Comparison of ENCODE assay signal across 10 mouse cellular contexts in genomic region chr14:118987523-118988496, GRCm38 (mm10). TPM values are rescaled to one million over a fixed set of nuclear protein-coding genes. Genes with fewer than 3 reads are reported as not detected.
DNase-seq lines count a peak whose midpoint lies in the region; ATAC-seq lines count a peak whose summit lies in the region.
"Had no signal": no experiment of that assay in that cellular context is flagged by ENCODE, and none has a peak within 500 bp of the region (broad histone marks: within the 10 kb centered on the region; RNA-seq: fewer than 3 reads in every experiment).

No protein-coding gene starts in this region.

- H3K27me3 ChIP-seq in forebrain, embryonic 12.5 days: no peaks in the 10 kb centered on the region
- no peaks in the 10 kb centered on the region for H3K27me3 ChIP-seq in forebrain, embryonic 16.5 days (replicated peaks; ENCODE audit: control insufficient read depth, insufficient read depth, low read length)
- no peaks in the 10 kb centered on the region for H3K27me3 ChIP-seq in liver, embryonic 13.5 days
- H3K27me3 ChIP-seq: embryonic facial prominence, embryonic 13.5 days; limb, embryonic 12.5 days had no signal

- WGBS in forebrain, embryonic 12.5 days: 58% methylated on average over 13 of the region's 13 CpGs
- 58% methylated on average over 13 of the region's 13 CpGs for WGBS in forebrain, embryonic 16.5 days
- 32% methylated on average over 13 of the region's 13 CpGs for WGBS in liver, embryonic 13.5 days (ENCODE audit: insufficient replicate concordance)

- H3K36me3 ChIP-seq in forebrain, embryonic 12.5 days (replicated peaks): peaks cover 20% of the 10 kb centered on the region
- no peaks in the 10 kb centered on the region for H3K36me3 ChIP-seq in forebrain, embryonic 16.5 days (ENCODE audit: control insufficient read depth, insufficient read depth)
- H3K36me3 ChIP-seq in liver, embryonic 13.5 days: 0 out of 2 replicates have a peak, but pooled peaks cover 3% of the 10 kb centered on the region

- H3K4me2 ChIP-seq in forebrain, embryonic 12.5 days: 0 out of 2 replicates have a peak overlapping the region, but pooled peaks have one; percentile 3
- no peak overlapping the region for H3K4me2 ChIP-seq in forebrain, embryonic 16.5 days (ENCODE audit: low read length)
- H3K4me2 ChIP-seq in liver, embryonic 13.5 days: peak overlapping the region; percentile 62
- H3K4me2 ChIP-seq: embryonic facial prominence, embryonic 13.5 days; limb, embryonic 12.5 days had no signal

- H3K4me1 ChIP-seq in forebrain, embryonic 12.5 days: no peaks in the 10 kb centered on the region
- no peaks in the 10 kb centered on the region for H3K4me1 ChIP-seq in forebrain, embryonic 16.5 days (replicated peaks; ENCODE audit: control insufficient read depth, insufficient read depth, low read length)
- peaks cover 20% of the 10 kb centered on the region for H3K4me1 ChIP-seq in liver, embryonic 13.5 days (replicated peaks)
- H3K4me1 ChIP-seq: embryonic facial prominence, embryonic 13.5 days; limb, embryonic 12.5 days had no signal

- ATAC-seq in forebrain, embryonic 12.5 days (ENCODE audit: low FRiP score): 0 out of 2 replicates have a peak, but pooled peaks have one; percentile 3
- ATAC-seq in forebrain, embryonic 16.5 days: no peak
- ATAC-seq in liver, embryonic 13.5 days (ENCODE audit: low read depth): peak; percentile 99
- ATAC-seq in inflammation-experienced regulatory T-cells, adult 6 months: no peak

- peak; percentile 88 for DNase-seq in 416B (ENCODE audit: low read depth)
- DNase-seq in embryo, embryonic 11 days: peak; percentile 30
- DNase-seq in liver, embryonic 13.5 days: no peak
- DNase-seq in thymus, postnatal 0 days (ENCODE audit: low spot score): no peak
- DNase-seq in left cerebral cortex, postnatal 36 days (ENCODE audit: low spot score in 2 of 2): no peak

- H3K27ac ChIP-seq in forebrain, embryonic 12.5 days: no peak overlapping the region
- H3K27ac ChIP-seq in forebrain, embryonic 16.5 days (ENCODE audit: low read length): no peak overlapping the region
- H3K27ac ChIP-seq in liver, embryonic 13.5 days: no peak overlapping the region
- H3K27ac ChIP-seq: embryonic facial prominence, embryonic 13.5 days; limb, embryonic 12.5 days had no signal

- H3K9me3 ChIP-seq in forebrain, embryonic 12.5 days: no peaks in the 10 kb centered on the region
- H3K9me3 ChIP-seq in forebrain, embryonic 16.5 days (ENCODE audit: control insufficient read depth, low read length): no peaks in the 10 kb centered on the region
- H3K9me3 ChIP-seq in liver, embryonic 13.5 days (replicated peaks): no peaks in the 10 kb centered on the region
- H3K9me3 ChIP-seq: embryonic facial prominence, embryonic 13.5 days; limb, embryonic 12.5 days had no signal

- no peak overlapping the region for H3K9ac ChIP-seq in forebrain, embryonic 12.5 days
- H3K9ac ChIP-seq in forebrain, embryonic 16.5 days (replicated peaks; ENCODE audit: low read depth, low read length): no peak overlapping the region
- H3K9ac ChIP-seq in liver, embryonic 13.5 days: 0 out of 2 replicates have a peak overlapping the region, but pooled peaks have one; percentile 24
- H3K9ac ChIP-seq: embryonic facial prominence, embryonic 13.5 days; limb, embryonic 12.5 days had no signal

- intact Hi-C loops in left cerebral cortex, postnatal 36 days (cut with DNase I): loop anchor here (5.0 kb wide), 1 partner anchor 39 kb away; no protein-coding TSS in a partner anchor

- no peak overlapping the region for H3K4me3 ChIP-seq in forebrain, embryonic 12.5 days (replicated peaks)
- H3K4me3 ChIP-seq in forebrain, embryonic 16.5 days (replicated peaks; ENCODE audit: low read length): no peak overlapping the region
- peak overlapping the region; percentile 35 for H3K4me3 ChIP-seq in liver, embryonic 13.5 days (replicated peaks)
- H3K4me3 ChIP-seq: embryonic facial prominence, embryonic 13.5 days; limb, embryonic 12.5 days had no signal

RNA-seq across cellular contexts. Expression of gene Dnajc3, which starts 50.0 kb away (rescaled TPM):
- 23.0 and 25.0 TPM in 2 replicates for polyA plus RNA-seq in forebrain, embryonic 12.5 days (2016; fragmentation: Nextera tagmentation; extraction: Ambion mirVana)
- polyA plus RNA-seq in forebrain, embryonic 16.5 days (2015; fragmentation: Nextera tagmentation; extraction: Ambion mirVana): 19.4 and 23.5 TPM in 2 replicates
- polyA plus RNA-seq in liver, embryonic 13.5 days (2015; fragmentation: Nextera tagmentation; extraction: Ambion mirVana): 29.3 and 36.6 TPM in 2 replicates
- 70.1 and 70.8 TPM in 2 replicates for polyA plus RNA-seq in thymus, postnatal 0 days (2015; fragmentation: Nextera tagmentation; extraction: Ambion mirVana)
- 10 to 100 TPM; 30.3 to 41.2 TPM for total RNA-seq in left cerebral cortex, postnatal 36 days (2021)
- 10 to 100 TPM; 39.4 to 48.4 (median 39.7) TPM for polyA plus RNA-seq in inflammation-experienced regulatory T-cells, adult 6 months (2017; shearing (Covaris generic))

Comparison
In these comparisons a context has a peak if more than half of its experiments do, and no peak if none do; other contexts are left out.
1. ATAC-seq: peak in forebrain, embryonic 12.5 days (single experiment) and liver, embryonic 13.5 days (single experiment); none in forebrain, embryonic 16.5 days (single experiment) and inflammation-experienced regulatory T-cells, adult 6 months (single experiment).
2. DNase-seq: peak in 416B (single experiment) and embryo, embryonic 11 days (single experiment); none in liver, embryonic 13.5 days (single experiment), thymus, postnatal 0 days (single experiment) and left cerebral cortex, postnatal 36 days (0 of 2).